Mouse (Mus musculus): ENCODE results near the gene Spc24.

Gene Spc24

DNA sequence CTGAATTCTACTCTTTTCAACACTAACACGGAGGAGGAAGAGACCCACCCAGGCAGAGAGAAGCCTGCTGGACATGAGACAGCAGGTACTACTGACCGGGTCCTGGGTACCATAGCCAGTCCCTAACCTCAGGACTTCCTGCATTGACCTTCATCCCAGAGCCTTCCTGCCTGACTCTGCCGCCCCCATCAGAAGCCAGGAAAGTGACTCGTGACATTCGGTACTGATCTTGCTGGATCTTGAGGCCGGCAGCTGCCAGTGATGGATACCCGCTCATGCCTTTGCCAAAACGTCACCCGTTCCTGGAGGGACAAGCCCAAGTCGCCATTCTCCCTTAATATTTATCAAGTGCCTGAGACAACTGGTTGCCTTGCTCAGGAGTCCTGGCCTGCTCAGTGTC lies 11.6 kb downstream of the Spc24 start:
- no peak for DNase-seq (ENCODE audit: low spot score in 2 of 2)

DNA sequence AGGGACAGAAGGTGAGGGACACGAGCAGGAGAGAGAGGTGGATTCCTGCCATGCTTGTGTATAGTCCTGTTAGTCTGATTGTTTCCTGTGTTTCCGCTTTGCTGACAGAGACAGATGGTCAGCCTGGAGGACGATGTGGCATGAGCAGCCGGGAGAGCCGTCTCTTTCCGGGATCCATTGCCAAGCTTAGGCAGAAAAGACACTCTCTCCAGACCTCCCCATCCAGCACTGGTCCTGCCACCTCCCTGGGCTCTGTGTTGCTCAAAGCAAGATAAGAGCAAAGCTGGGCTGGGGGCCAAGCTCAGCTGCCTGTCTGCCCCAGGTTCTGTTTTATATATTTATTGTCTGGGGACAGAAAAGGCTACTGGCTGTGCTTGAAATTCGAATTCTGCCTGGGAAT lies 12.1 kb downstream of the Spc24 start:
- DNase-seq (ENCODE audit: low spot score in 2 of 2): no peak

GRCm38 (mm10) chr9:21747238-21747774 lies 12.8 kb downstream of the Spc24 start:
- no peak for DNase-seq (ENCODE audit: low spot score in 2 of 2)

- DNase-seq (ENCODE audit: low spot score in 2 of 2): no peak
Observed at GRCm38 (mm10) chr9:21741514-21741913, 18.6 kb downstream of the Spc24 start.

GRCm38 (mm10) chr9:21740427-21740826 lies 19.7 kb downstream of the Spc24 start:
- no peak for DNase-seq (ENCODE audit: low spot score in 2 of 2)

DNA sequence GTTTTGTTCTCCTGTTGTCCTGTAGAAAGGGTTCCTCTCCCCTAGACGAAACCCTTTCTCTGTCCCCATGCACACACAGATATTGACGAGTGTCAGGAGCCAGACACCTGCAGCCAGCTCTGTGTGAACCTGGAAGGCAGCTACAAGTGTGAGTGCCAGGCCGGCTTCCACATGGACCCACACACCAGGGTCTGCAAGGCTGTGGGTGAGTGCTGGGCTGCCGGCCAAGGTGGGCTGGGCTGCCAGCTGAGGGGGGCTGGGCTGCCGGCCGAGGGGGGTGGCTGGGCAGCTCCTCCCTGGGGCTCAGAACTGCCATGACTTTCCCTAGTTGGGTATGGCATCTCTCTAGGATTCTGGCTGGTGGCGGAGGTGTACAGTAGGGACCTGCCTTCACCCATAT lies 21.3 kb downstream of the Spc24 start:
- DNase-seq (ENCODE audit: low spot score in 2 of 2): no peak

- no peak for DNase-seq (ENCODE audit: low spot score in 2 of 2)
Observed at GRCm38 (mm10) chr9:21737188-21737587, 22.9 kb downstream of the Spc24 start.

- DNase-seq (ENCODE audit: low spot score in 2 of 2): no peak
Observed at GRCm38 (mm10) chr9:21736580-21736979, 23.5 kb downstream of the Spc24 start.

DNA sequence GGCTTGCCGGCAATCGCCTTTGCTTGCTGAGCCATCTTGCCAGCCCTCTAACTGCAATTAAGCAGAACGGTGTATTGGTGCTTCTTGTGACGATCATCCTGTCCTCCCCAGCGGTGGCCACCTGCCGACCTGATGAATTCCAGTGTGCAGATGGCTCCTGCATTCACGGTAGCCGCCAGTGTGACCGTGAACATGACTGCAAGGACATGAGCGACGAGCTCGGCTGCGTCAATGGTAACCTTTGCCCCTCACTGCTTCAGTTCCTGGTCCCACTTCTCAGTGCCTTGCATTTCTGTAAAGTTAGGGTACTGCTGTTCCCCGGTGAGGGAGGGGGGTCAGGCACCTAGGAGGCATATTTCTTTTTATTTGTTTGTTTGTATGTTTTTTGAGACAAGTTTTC lies 25.0 kb downstream of the Spc24 start:
- DNase-seq (ENCODE audit: low spot score in 2 of 2): no peak

DNA sequence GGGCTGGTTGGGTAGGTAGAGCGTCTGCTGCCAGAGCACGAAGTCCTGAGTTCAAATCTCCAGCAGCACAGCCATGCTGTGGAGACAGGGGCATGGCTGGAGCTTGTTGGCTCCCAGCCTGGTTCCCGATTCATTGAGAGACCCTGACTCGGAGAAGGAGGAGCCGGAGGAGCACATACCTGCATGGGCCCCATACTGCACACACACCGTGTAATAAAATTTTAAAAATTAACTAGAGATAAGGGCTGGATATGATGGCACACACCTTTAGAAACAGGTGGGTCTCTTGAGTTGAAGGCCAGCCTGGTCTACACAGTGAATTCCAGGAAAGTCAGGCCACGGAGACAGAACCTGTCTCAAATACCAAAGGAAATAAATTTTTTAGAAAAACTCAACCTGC lies 26.1 kb downstream of the Spc24 start:
- no peak for DNase-seq (ENCODE audit: low spot score in 2 of 2)

DNA sequence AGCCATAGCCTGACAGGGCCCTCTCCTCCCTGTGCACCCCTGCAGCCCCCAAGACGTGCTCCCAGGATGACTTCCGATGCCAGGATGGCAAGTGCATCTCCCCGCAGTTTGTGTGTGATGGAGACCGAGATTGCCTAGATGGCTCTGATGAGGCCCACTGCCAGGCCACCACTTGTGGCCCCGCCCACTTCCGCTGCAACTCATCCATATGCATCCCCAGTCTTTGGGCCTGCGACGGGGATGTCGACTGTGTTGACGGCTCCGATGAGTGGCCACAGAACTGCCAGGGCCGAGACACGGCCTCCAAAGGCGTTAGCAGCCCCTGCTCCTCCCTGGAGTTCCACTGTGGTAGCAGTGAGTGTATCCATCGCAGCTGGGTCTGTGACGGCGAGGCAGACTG lies 26.7 kb downstream of the Spc24 start:
- DNase-seq (ENCODE audit: low spot score in 2 of 2): no peak

DNA sequence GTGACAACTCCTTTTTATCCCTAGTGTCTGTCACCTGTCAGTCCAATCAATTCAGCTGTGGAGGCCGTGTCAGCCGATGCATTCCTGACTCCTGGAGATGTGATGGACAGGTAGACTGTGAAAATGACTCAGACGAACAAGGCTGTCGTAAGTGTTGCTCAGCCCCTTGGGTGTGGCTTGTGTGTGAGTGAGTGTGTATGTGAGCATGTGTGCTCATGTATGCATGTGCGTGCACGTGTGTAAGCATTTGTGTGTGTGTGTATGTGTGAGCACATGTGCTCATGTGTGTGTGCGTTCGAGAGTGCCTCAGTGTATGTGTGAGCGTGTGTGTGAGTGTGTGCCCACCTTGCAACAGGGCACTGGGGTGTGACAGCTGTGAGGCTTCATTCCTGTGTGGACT lies 27.8 kb downstream of the Spc24 start:
- no peak for DNase-seq (ENCODE audit: low spot score in 2 of 2)

DNA sequence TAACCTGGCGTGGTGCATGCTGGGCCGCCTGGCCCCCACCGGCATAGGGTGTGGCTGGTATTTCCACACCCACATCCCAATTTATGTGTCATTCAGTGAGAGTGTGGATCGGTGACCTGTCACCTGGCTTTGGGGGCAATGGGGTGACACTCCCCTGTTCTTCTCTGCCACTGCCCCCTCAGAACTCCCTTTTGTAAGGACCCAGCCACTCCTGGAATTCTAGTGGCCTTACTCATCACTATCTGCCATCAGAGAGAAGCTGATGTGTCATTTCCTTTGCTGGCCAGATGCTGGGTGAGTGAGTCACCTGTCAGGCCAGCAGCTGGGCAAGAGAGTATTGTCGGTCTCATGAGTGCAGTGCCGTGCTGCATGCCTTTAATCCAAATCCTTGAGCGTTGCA lies 30.8 kb downstream of the Spc24 start:
- DNase-seq (ENCODE audit: low spot score in 2 of 2): no peak

DNA sequence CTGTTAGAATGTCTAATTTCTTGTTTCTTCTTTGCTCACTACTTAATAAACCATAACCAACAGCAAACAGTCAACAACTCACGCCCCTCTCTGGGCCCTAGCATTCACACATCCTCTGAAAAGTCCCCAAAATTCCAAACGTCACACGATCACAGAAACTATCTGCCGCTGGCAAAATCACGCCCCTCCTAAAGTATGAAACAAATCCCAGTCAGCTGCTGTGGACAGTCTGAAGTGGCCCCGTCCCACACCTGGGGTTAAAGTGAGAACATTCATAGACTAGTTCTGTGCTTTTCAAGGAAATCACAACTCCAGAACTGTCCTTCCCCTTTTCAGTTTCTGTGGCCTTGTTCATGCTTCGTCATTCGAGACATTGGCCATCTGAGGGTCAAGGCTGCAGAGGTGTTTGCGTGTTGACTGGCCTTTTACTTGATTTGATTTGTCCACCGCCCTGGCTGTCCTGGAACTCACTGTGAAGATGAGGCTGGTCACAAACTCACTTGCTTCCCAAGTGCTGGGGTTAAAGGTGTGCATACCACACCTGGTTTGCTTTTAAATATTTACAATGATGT lies 31.8 kb downstream of the Spc24 start:
- no peak for DNase-seq (ENCODE audit: low spot score in 2 of 2)

DNA sequence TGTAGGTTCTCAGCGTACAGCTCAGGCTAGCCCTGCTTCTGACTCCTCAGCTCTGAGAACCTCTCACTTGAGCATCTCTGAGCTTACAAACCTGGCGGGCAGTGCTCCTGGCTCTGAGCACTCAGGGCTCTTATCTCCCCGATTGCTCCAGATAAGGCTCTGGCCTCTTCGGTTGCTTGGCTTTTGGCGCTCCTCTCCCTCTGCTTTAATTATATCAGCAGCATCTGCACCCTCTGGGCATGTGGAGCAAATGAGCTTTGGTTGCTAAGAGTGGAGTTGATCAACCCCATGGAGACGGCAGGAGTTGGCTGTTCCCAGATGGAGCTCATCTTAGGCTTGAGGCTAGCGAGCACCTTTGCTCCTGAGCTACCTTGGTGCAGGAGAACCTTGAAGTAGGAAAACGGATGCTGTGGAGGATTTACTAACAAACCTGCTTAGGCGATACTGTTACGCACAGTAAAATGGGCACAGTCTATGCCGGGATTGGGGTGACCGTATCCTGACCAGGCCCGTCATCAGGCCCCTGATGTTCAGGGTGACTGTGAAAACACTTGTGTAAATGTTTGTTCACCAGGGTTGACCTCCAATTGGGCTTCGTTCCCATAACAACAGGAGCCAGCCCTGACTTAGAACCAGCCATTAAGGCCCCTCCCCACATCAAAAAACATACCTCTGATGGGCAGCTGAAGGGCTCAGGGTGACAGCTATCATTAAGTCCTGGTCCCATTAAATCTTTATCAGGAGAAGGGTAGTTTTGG lies 33.7 kb downstream of the Spc24 start:
- no peak for DNase-seq (ENCODE audit: low spot score in 2 of 2)

DNA sequence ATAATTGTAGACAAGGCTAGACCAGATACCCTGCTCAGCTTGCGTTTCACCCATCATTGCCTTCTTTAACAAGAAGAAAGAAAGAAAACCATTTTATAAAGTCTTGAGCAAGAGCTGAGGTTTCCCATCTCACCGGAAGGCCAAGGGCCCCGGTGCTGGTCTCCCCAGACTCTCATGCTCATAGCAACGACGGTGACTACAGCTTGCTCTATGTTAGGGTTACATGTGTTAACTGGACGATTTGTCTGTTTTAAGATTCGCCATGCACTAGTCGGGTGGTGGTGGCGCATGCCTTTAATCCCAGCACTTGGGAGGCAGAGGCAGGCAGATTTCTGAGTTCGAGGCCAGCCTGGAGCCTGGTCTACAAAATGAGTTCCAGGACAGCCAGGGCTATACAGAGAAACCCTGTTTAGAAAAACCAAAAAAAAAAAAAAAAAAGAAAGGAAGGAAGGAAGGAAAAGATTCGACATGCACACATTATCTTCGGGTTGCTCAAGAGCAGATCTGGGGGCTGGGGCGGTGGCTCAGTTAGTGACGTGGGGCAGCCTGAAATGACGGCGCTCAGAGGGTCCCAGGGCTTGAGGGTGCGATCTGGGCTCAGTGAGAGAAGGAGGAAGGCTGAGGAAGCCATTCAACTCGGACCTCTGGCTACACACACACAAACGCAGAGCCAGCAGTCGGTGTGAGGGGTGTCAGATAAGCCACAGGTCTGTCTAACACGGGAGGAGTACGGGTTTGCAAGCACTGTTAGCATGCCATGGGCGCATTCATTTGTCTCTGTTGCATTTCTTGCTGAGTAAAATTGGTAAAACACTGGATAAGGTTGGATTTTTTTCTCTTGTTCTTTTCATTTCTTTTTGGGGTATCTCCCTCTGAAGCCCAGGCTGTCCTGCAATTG lies 34.6 kb downstream of the Spc24 start:
- no peak for DNase-seq (ENCODE audit: low spot score in 2 of 2)

GRCm38 (mm10) chr9:21724147-21724536 lies 36.0 kb downstream of the Spc24 start:
- DNase-seq (ENCODE audit: low spot score in 2 of 2): peak; percentile 65 to 84

DNA sequence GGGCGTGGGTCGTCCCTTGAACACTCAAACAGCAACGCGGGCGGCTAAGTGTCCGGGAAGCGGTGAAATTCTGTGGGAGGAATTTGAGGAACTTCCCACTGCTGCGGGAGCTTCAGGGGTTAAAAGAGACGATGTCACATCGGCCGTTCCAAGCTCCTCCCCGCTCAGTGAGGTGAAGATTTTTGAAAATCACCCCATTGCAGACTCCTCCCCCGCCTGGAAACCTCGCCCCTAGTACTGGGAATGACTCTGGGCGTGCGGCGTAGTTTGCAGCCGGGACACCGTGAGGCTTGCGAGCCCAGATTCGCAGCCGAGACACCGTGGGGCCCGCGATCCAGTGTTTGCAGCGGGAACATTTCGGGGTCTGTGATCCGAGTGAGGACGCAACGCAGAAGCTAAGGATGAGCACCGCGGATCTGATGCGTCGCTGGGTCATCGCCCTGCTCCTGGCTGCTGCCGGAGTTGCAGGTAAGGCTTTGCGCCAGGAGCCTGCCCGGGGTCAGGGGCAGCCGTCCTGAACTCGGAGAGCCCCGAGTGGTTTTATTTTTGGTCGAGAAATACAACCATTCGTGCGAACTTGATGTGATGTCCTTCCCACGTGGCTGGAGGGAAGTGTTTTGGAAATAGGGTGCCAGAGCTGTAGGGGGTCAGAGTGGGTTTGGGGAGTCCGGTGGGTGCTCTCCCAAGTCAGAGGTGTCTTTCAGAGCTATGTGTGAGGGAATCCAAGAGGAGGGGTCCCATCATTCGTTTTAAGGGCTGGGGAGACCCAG lies 36.5 kb downstream of the Spc24 start, which contains the start of gene Ldlr:
Ldlr (plus strand) TSS at position 107 of the 770 bp plus-strand sequence.
- peak; percentile 45 to 66 for DNase-seq (ENCODE audit: low spot score in 2 of 2)

DNA sequence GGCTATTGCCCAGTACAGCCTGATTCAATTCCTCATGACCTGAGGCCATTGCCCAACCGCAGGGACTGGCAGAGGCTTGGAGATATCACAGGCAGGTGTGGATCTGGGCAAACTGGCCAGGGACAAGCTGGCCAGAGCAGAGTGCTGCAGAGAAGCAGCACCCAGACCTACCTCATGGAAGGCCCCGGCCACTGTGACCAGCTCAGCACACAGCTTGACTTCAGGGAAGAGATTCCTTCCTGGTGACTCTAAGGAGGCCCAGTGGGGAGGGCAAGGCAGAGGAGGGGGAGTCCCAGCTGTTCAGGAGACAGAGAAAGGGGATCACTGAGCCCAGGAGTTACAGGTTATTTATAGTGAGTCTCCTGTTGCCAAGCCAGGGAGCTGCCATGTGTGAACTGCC lies 39.1 kb downstream of the Spc24 start:
- no peak for DNase-seq (ENCODE audit: low spot score in 2 of 2)

DNA sequence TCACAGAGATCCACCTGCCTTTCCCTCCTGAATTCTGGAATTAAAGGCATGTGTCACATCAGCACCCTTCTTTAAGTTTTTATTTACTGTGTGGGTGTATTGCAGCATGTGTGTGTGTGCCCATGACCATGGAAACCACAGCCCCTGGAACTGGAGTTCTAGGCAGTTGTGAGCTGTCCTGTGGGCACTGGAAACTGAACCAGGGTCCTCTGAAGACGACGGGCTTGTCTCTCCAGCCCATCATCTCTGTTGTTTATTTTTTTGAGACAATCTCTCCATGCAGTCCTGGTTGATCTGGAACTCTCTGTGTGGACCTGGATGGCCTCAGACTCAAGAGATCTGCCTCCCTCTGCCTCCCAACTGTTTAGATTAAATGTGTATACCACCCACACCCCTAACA lies 43.1 kb downstream of the Spc24 start:
- DNase-seq (ENCODE audit: low spot score in 2 of 2): no peak

DNA sequence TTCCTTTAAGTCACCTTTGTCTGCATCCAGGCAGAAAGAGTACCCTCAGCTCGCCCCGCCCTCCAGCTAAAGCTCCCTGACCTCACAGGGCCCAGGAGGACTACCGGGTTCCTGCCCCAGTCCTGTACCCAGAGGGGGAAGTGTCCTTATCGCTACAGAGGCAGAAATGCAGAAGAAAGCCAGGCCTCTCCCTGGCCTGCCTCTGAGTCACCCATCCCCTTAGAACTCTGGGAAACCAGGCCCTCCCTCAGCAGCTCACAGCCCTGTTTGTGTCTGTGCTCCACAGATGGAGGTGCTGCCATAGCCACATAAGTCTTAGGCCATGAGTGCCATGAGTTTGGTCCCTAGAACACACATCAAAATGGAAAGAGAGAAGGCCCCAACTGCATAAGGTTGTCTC lies 44.8 kb downstream of the Spc24 start:
- no peak for DNase-seq (ENCODE audit: low spot score in 2 of 2)

GRCm38 (mm10) chr9:21709340-21709739 lies 50.8 kb downstream of the Spc24 start:
- DNase-seq (ENCODE audit: low spot score in 2 of 2): no peak

Measured in frontal cortex, postnatal 25 days (tissue).